Mouse (Mus musculus) telencephalon, adult 2 months (tissue): ENCODE measurements around the gene Mbtps2.

ENCODE experiments used
- DNase-seq: peaks from one replicate; pipeline ENCODE4 v3.0.0-alpha.2; 2011; ENCODE audit warnings: low read depth, low spot score

Gene Mbtps2

GRCm38 (mm10) chrX:157504506-157504905 lies 94.0 kb downstream of the Mbtps2 start:
- DNase-seq: no peak

- DNase-seq: no peak
These were observed 96.6 kb downstream of the Mbtps2 start for GRCm38 (mm10) chrX:157501871-157502270.

DNA sequence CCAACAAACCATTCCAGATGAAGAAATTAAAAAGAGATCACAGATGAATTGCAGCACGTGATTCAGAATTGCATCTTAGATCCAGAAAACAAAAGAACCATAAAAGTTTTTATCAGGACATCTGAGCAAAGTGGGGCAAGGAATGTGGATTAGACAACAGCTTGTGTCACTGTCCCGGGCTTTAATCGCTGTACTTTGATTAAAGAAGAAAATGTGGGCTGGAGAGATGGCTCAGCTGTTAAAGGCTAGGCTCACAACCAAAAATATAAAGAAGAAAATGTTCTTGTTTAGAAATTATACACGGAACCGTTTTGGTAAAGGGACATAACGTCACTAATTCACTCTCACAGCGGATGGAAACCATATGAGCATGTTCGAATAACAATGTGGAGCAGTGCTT lies 98.5 kb downstream of the Mbtps2 start:
- no peak for DNase-seq

DNA sequence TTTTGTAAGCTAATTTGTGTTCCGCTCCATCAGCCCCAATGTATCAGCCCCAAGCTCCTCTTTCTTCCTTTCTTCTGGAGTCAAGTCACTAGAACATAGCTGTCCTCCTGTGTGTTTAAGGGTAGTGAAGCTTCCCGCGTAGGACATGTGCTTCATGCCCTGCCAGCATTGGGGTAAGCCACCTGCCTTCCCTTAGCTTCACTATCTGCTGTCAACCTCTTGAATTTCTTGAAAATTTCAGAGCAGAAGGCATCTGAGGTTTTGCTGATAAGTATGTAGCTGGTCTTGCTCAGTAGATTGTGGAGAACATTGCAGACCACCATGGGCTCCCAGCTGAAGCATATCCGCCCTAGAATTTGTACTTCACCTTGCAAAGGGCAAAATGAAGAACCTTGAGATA lies 105.4 kb downstream of the Mbtps2 start:
- no peak for DNase-seq

- no peak for DNase-seq
These were observed 106.4 kb downstream of the Mbtps2 start, which contains the start of gene Sms for GRCm38 (mm10) chrX:157491944-157492726. TSS of gene Sms (minus strand) at chrX:157492287.

DNA sequence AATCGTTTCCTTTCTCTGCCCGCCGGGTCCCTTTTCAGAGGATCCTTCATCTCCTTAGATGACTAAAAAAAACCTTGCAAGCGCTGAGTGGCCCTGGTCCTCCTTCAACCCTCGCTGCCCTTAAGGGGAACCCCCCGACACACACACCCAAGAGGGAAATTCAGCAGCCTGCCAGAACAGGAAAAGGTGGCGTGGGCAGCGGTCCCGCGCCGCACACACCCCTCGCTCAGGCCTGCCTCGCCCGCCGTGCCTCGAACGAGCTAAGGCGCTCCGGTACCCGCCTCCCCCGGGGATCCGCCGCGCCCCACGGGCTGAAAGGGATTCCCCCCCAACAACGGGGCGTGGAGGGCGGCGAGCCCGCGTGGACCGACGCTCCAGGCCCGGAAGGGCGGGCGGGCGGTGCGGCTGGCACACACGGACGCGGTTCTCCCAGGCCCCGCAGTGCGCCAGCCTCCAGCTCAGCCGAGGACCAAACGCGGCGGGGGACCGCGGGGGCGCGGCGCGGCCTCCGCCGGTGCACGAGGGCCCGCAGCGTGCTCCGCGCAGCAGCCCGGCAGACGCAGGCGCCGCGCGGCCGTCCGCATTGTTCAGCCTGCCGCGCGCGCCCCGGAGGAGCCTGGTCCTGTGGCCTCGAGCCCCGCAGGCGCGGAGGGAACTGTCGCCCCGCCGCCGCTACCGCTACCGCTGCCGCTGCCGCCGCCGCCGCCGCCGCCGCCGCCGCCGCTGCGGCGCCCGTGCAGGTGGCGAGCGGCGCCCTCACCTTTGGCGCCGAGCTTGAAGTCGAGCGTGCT lies 107.2 kb downstream of the Mbtps2 start:
- DNase-seq: no peak

DNA sequence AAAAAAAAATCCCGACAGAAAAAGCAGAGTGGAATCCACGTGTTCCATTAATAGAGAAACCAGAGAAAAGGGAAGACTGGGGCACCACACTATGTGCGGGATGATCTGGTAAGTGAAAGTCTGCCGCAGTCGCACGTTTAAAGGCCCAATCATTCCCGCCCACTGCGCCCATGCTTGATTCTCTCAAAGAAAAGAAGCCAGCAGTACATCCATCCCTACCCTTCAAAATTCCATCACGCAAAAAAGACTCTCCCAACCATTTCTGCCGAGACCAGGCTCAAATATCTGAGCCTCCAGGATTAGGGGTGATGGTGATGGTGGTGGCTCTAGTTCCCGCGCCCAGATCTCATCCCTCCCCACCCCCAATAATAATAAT lies 107.8 kb downstream of the Mbtps2 start:
- no peak for DNase-seq

DNA sequence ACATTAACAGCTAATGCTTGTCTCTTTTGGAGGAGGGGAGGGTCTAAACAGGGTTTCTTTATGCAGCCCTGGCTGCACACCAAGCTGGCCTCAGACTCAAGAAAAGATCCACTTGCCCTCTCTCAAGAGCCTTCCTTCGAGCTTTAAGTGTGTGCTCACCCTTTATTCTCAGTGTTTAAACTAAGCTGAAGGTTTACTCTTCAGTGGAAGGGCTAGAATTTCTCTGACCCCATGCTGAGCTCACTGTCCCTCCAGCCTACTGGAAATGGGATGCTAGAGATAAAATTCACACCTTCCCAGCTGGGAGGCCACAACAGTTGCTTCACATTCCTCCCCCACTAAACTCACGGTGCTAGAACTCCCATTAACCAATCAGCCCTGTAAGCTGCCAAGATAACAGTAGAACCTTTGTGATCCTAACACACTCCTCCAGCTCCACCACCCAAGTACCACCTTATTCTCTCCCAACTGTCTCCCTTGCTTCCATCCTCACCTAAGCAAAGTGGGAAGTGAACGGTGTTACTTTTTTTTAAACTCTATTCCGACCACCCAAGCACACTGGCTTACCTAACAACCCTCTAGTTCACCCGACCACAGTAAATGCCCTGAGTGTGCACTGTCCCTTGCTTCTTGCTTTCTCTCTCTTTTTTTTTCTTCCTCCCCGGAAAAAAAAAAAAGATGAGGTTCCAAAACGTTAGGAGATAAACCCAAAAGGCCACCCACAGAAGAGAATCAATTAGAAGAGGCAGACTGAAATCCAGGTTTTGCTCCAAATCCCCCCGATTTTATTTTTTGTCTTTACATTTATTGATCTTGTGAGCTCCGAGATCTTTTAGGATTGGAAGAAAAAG lies 108.4 kb downstream of the Mbtps2 start:
- no peak for DNase-seq

DNA sequence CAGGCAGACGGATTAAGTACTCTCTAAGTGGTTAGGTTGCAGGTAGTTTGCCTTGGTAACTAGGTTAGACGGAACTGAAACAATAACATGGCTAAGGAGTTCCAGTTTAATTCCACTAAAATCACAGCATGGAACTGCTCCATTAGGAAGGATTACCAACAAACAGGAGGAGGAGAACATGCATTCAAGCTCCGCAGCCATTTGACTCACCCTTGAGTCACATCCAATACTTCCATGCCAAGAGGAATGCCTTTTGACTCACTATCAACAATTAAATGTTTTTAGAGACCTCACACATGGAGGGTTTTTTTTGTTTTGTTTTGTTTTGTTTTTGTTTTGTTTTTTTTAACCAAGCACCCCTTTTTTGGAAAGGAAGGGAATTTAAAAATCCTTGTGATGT lies 109.7 kb downstream of the Mbtps2 start:
- no peak for DNase-seq

DNA sequence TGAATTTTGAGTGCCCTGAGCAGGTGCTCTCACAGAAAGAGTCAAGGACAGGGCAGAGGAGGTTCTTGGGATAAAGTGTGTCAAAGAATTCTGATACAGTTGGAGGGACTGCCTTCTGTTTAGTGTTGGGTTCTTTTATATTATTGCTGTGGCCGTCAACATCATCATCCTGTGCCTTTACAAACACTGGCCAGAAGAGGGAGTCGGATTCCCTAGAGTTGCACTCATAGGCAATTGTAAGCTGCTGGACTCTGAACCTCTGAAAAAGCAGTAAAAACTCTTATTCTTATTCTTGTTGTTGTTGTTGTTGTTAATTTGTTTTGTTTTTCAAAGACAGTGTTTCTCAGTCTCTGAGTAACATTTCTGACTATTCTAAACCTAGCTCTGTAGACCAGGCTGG lies 111.8 kb downstream of the Mbtps2 start:
- DNase-seq: no peak
